Mouse (Mus musculus): Measurements from ENCODE around the gene Slc39a13. TPM values are rescaled to one million over a fixed set of nuclear protein-coding genes. Genes with fewer than 3 reads are reported as not detected.
A peak's percentile ranks its signal among the peaks of the same experiment; 100 is the strongest.

Slc39a13 gene
- total and polyA plus RNA-seq, 2 experiments, result 4.3 to 17.5 TPM

DNA sequence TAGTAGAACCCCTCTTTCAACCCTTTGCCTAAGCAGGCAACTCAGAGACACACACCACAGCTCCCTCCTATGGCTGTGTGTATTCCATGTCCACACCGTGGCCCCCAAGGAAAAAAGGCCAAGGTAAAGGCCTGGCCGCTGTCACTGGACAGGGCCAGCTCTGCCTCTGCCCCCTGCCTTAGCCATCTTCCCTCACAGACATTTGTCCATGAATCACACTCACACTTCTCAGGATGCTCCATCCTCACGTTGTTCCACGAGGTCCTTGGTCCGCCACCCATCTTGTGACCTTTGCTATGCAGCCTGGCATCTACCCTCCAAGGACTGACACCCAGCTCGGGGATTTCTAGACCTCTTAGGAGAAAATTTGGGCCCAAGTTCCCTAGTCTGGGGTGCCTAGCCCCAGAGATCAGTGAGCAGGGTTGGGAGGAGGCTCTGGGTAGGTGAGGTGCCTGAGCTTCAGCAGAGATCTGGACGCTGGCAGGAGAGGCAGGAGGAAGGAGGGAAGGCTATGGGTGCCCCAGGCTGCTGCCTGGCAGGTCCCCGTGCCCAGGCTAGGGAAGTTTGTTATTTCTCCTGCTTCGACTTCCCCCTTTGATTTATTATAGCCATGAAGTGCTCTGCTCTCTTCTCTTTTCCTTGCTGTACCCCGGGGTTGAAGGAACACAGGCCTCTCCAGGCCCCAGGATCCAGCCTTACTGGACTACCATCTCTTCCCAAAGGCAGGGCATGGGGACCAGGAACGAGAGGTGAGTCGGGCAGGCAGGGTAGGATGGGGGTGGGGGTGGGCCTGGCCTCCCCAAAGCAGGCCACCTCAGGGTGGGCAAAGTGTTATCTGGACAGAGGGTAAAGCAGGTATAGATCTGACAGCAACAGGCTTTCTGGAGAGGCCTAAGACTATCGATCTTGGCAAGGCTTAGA lies 11.8 kb upstream of the Slc39a13 start, which contains the start of gene Spi1:
Gene Spi1 (plus strand): TSS at position 616 of the 921 bp plus-strand sequence.
- peak within 1 kb of the TSS; percentile 71 for H3K9ac ChIP-seq (ENCODE audit: low read depth, low read length)
- TF ChIP-seq POLR2A (IDR thresholded peaks at IDR 0.05; ENCODE audit: extremely low read depth, insufficient read depth, low read length) (no peak), CTCF (IDR thresholded peaks at IDR 0.05; ENCODE audit: low read depth, low read length) (no peak)
- whole genome bisulfite sequencing, result 83% methylated on average over 13 of the region's 13 CpGs

DNA sequence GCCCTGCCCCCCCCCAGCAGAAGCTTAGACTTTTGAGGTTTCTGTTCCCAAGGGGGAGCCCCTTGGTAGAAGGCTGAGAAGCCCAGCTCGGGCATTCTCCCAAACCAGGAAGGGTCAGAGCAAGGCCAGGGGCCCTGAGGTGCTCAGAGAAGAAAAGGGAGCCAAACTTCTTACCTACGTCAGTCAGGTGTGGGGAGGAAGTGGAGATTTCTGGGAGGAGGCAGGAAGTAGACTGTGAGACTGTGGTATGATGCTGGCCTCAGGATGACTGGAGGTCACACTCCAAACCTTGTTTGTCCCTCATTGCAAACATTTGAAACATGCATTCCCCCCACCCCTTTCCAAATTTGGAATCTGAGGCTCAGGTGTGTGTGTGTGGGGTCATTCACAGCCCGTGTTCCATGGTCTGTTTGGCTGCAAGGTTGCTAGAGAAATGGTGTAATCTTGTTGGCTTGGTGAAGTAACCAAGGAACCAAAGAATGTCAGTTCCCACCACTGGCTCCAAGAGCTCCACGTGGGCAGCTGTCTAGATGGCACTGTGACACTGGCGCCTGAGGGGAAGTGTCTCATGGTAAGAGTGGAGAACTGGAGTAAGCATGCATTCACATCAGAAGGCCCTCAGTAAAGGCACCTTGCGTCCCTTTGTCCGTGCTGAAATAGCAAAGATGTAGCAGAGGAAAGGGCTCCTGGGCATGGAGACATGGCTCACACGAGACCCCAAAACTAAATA lies 10.7 kb upstream of the Slc39a13 start:
- Histone ChIP-seq H3K4me3 (ENCODE audit: insufficient read depth, low read depth, low read length) (no peak overlapping the region), H3K27ac (replicated peaks; ENCODE audit: insufficient read depth, low read depth, low read length) (no peak overlapping the region; the same call in 1 of the 2 replicates), H3K27me3 (ENCODE audit: control insufficient read depth, insufficient read depth, low read length) (peaks cover 2% of the 10 kb centered on the region; the same call in 1 of the 2 replicates), H3K36me3 (ENCODE audit: control insufficient read depth, insufficient read depth, low read length) (no peaks in the 10 kb centered on the region), H3K79me2 (ENCODE audit: control insufficient read depth, insufficient read depth, low read length) (no peaks in the 10 kb centered on the region), H3K4me1 (ENCODE audit: control insufficient read depth, insufficient read depth, low read length) (no peaks in the 10 kb centered on the region; the same call in 1 of the 2 replicates), H3K9ac (ENCODE audit: low read depth, low read length) (no peak overlapping the region)
- DNase-seq (ENCODE audit: extremely low read depth, low read depth, low spot score), result no peak
- no peak for TF ChIP-seq POLR2A (IDR thresholded peaks at IDR 0.05; ENCODE audit: extremely low read depth, insufficient read depth, low read length)
- TF ChIP-seq CTCF (IDR thresholded peaks at IDR 0.05; ENCODE audit: low read depth, low read length), result no peak
- 76% methylated on average over 8 of the region's 8 CpGs for WGBS

More for the DNA sequence above, 11.8 kb upstream of the Slc39a13 start, which contains the start of gene Spi1:
- no peak for DNase-seq (ENCODE audit: extremely low read depth, low read depth, low spot score)
- H3K27me3 ChIP-seq (ENCODE audit: control insufficient read depth, insufficient read depth, low read length), result peaks cover 2% of the 10 kb centered on the region; the same call in 1 of the 2 replicates
- peak within 1 kb of the TSS; percentile 84 for H3K27ac ChIP-seq (replicated peaks; ENCODE audit: insufficient read depth, low read depth, low read length)
- no peaks in the 10 kb centered on the region; the same call in 1 of the 2 replicates for H3K4me1 ChIP-seq (ENCODE audit: control insufficient read depth, insufficient read depth, low read length)
- H3K79me2 ChIP-seq (ENCODE audit: control insufficient read depth, insufficient read depth, low read length), result no peaks in the 10 kb centered on the region
- peak within 1 kb of the TSS; percentile 18; the same call in 1 of the 2 replicates for H3K4me3 ChIP-seq (ENCODE audit: insufficient read depth, low read depth, low read length)
- no peaks in the 10 kb centered on the region for H3K36me3 ChIP-seq (ENCODE audit: control insufficient read depth, insufficient read depth, low read length)

DNA sequence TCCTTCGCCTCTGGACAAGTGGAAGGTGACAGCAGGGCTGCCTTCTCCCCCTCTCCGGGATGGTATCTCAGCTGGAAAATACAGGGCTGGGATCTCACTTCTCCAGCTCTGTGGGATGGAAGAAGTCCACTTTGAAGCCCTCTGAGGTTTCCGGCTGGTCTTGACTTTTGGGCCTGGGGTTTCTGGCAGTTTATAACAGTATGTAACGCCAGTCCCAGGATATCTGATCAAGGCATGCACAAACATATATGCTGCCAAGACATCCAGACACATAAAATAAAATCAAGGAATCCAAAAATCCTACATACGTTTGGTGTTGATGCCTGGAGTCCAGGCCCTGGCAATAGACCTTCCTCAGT lies 8.8 kb upstream of the Slc39a13 start:
- H3K27ac ChIP-seq (replicated peaks; ENCODE audit: insufficient read depth, low read depth, low read length), result no peak overlapping the region
- peak overlapping the region; percentile 31; the same call in 1 of the 2 replicates for H3K9ac ChIP-seq (ENCODE audit: low read depth, low read length)
- H3K27me3 ChIP-seq (ENCODE audit: control insufficient read depth, insufficient read depth, low read length), result peaks cover 2% of the 10 kb centered on the region; the same call in 1 of the 2 replicates
- peak overlapping the region; percentile 33; the same call in 1 of the 2 replicates for H3K4me3 ChIP-seq (ENCODE audit: insufficient read depth, low read depth, low read length)
- TF ChIP-seq CTCF (IDR thresholded peaks at IDR 0.05; ENCODE audit: low read depth, low read length), result no peak
- no peak for DNase-seq (ENCODE audit: extremely low read depth, low read depth, low spot score)
- no peaks in the 10 kb centered on the region; the same call in 1 of the 2 replicates for H3K4me1 ChIP-seq (ENCODE audit: control insufficient read depth, insufficient read depth, low read length)
- H3K36me3 ChIP-seq (ENCODE audit: control insufficient read depth, insufficient read depth, low read length), result no peaks in the 10 kb centered on the region
- no peaks in the 10 kb centered on the region for H3K79me2 ChIP-seq (ENCODE audit: control insufficient read depth, insufficient read depth, low read length)
- WGBS, result 61% methylated on average over 5 of the region's 5 CpGs

DNA sequence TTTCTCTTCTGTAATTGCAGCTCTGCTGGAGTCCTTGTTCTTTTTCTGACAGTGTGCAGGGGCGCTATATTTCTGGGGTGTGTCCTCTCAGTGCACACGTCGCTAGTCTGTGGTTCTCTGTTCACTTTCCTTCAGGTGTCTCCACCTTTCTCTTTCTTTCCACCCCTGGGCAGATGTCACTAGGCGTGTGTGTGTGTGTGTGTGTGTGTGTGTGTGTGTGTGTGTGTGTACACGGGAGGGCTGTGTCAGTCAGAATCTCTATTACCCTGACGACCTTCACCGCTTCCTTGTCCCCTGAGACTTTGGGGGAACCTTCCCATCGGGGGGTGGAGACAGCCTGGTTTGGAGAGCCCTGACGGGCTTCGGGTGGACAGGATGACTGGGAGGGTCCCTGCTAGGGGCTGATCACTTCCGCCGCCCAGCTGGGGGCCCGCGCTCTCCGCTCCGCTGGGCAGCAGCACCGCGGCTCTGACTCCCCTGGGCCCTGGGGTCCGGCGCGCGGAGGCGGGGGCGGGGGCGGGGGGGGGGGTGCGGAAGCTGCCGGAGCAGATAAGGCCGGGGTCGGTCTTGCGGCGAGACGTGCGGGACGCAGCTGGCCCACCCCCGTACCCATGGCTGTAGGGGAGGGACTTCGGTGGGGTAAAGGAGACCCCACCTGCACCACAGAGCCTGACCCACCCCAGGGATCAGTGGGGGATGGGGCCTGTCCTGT lies 8.3 kb upstream of the Slc39a13 start:
- TF ChIP-seq POLR2A (IDR thresholded peaks at IDR 0.05; ENCODE audit: extremely low read depth, insufficient read depth, low read length) (no peak), CTCF (IDR thresholded peaks at IDR 0.05; ENCODE audit: low read depth, low read length) (no peak)
- H3K9ac ChIP-seq (ENCODE audit: low read depth, low read length), result peak overlapping the region; percentile 31; the same call in 1 of the 2 replicates
- 9% methylated on average over 36 of the region's 36 CpGs for WGBS
- H3K36me3 ChIP-seq (ENCODE audit: control insufficient read depth, insufficient read depth, low read length), result no peaks in the 10 kb centered on the region
- H3K4me1 ChIP-seq (ENCODE audit: control insufficient read depth, insufficient read depth, low read length), result no peaks in the 10 kb centered on the region; the same call in 1 of the 2 replicates
- peak overlapping the region; percentile 33; the same call in 1 of the 2 replicates for H3K4me3 ChIP-seq (ENCODE audit: insufficient read depth, low read depth, low read length)
- no peak overlapping the region for H3K27ac ChIP-seq (replicated peaks; ENCODE audit: insufficient read depth, low read depth, low read length)
- no peaks in the 10 kb centered on the region for H3K79me2 ChIP-seq (ENCODE audit: control insufficient read depth, insufficient read depth, low read length)
- DNase-seq (ENCODE audit: extremely low read depth, low read depth, low spot score), result no peak
- H3K27me3 ChIP-seq (ENCODE audit: control insufficient read depth, insufficient read depth, low read length), result peaks cover 2% of the 10 kb centered on the region; the same call in 1 of the 2 replicates

DNA sequence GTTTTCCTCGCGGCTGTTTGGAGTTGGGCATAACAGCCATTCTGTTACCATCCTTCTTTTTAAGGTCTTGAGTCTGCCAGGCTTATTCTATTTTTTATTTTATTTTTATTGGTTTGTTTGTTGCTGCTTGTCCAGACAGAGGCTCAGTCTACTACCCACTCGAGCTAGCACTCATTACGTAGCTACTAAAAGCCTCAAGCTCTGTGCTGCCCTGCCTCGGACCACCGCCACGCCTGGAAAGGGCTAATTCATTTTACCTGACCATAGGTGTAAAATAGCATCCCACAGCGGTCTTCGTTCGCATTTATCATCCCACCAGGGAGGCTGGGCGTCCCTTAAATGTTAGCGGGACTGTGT lies 7.7 kb upstream of the Slc39a13 start:
- Histone ChIP-seq H3K9ac (ENCODE audit: low read depth, low read length) (no peak overlapping the region), H3K4me3 (ENCODE audit: insufficient read depth, low read depth, low read length) (no peak overlapping the region), H3K36me3 (ENCODE audit: control insufficient read depth, insufficient read depth, low read length) (no peaks in the 10 kb centered on the region), H3K27me3 (ENCODE audit: control insufficient read depth, insufficient read depth, low read length) (peaks cover 2% of the 10 kb centered on the region; the same call in 1 of the 2 replicates), H3K79me2 (ENCODE audit: control insufficient read depth, insufficient read depth, low read length) (no peaks in the 10 kb centered on the region), H3K27ac (replicated peaks; ENCODE audit: insufficient read depth, low read depth, low read length) (no peak overlapping the region), H3K4me1 (ENCODE audit: control insufficient read depth, insufficient read depth, low read length) (no peaks in the 10 kb centered on the region; the same call in 1 of the 2 replicates)
- no peak for DNase-seq (ENCODE audit: extremely low read depth, low read depth, low spot score)
- TF ChIP-seq POLR2A (IDR thresholded peaks at IDR 0.05; ENCODE audit: extremely low read depth, insufficient read depth, low read length), result no peak
- no peak for TF ChIP-seq CTCF (IDR thresholded peaks at IDR 0.05; ENCODE audit: low read depth, low read length)
- WGBS, result 50% methylated on average over 12 of the region's 12 CpGs
